Mouse (Mus musculus): ENCODE results near the gene Trp53.

The Trp53 gene

DNA sequence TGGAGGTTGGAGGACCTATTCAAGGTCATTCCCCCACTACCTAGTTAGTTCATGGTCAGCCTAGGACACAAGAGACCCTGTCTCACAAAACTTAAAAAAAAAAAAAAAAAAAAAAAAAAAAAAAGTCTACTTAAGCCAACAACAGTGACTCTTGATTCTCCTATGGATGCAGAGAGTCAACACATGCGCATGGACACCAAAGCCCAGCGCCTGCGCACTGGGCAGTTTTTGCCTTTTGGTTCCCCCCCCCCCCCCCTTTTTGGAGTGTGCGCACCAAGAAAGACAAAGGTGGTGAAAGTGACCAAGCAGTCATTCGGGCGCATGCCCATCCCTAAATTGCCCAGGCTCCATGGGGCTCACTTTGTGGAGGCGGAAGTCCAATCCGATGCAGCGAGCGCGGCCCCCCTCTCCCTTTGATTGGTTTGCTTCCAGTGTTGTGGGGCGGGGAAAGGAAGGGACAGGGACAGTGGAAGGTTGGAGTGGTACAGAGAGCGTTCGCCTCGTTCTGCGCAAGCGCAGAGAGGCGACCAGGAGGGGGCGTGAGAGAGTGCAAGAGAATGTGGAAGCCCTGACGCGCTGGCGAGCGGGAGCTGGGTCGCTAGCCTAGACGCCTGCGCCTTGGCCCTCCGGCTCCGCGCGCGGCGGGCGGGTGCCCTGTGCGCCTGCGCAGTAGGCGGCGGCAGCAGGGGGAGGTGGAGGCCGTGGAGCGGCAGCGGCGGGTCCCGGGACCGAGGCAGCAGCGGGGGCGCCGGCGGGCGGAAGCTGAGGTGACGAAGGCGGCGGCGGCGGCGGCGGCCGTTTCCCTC is 52.3 kb downstream of the Trp53 start, which contains the start of gene Fxr2:
TSS of gene Fxr2 (plus strand) at position 707 of the 806 bp plus-strand sequence.
- peak; percentile 100 for DNase-seq (ENCODE audit: low spot score)

DNA sequence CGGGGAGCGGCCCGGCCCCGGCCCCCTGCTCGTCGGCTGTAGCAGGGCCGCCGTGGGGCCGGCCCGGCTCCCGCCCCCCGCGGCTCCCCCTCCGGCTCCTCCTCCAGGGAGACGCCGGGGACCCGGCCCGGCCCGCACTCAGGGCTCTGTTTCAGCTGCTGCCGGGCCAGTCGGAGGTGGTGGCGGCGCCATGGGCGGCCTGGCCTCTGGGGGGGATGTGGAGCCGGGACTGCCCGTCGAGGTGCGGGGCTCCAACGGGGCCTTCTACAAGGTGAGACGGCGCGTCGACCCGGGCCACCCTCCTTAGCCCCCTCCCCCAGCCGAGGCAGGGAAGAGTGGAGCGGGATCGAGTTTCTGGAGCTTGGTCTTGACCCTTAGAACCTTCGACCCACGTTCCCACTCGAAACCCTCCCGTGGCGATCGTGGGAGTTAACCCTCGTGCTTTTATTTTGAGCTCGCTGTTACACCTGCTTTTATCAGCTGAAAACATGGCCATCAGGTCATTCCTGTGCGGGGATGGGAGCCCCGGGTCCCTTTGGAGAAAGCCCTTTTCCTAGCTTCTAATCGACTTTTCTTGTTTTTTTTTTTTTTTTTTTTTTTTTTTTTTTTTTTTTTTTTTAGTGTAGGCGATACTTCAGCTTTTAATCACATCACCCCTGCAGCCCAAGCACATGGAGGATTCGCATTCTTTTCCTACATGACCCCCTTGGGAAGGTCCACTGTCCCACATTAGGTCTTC is 53.1 kb downstream of the Trp53 start:
- DNase-seq (ENCODE audit: low spot score), result peak; percentile 65

GRCm38 (mm10) chr11:69635471-69635870 is 55.3 kb downstream of the Trp53 start:
- no peak for DNase-seq (ENCODE audit: low spot score)

All from urinary bladder, postnatal 14 days (tissue).